Comparison of ENCODE assay signal across 28 mouse cellular contexts in genomic region chr15:81954151-81954583, GRCm38 (mm10). TPM values are rescaled to one million over a fixed set of nuclear protein-coding genes. Genes with fewer than 3 reads are reported as not detected.
A peak's percentile ranks its signal among the peaks of the same experiment; 100 is the strongest.
DNase-seq lines count a peak whose midpoint lies in the region; ATAC-seq lines count a peak whose summit lies in the region.
"Had no signal": no experiment of that assay in that cellular context is flagged by ENCODE, and none has a peak within 500 bp of the region (broad histone marks: within the 10 kb centered on the region; RNA-seq: fewer than 3 reads in every experiment).

No protein-coding gene starts in this region.

- intact Hi-C loops in heart, postnatal 36 days (cut with DNase I) = loop anchor here (10.0 kb wide), 1 partner anchor 281 kb away; no protein-coding TSS in a partner anchor

- H3K36me3 ChIP-seq in forebrain, embryonic 15.5 days = peaks cover 36% of the 10 kb centered on the region

- no peak overlapping the region for H3K9ac ChIP-seq in forebrain, embryonic 15.5 days (replicated peaks)
- H3K9ac ChIP-seq: hindbrain, embryonic 14.5 days; intestine, embryonic 15.5 days had no signal

- peaks cover 12% of the 10 kb centered on the region for H3K4me1 ChIP-seq in forebrain, embryonic 15.5 days
- H3K4me1 ChIP-seq: intestine, embryonic 15.5 days had no signal

- no peaks in the 10 kb centered on the region for H3K9me3 ChIP-seq in forebrain, embryonic 15.5 days
- H3K9me3 ChIP-seq: intestine, embryonic 15.5 days had no signal

- DNase-seq in heart, adult 11 months = peak; percentile 87
- DNase-seq in heart, postnatal 36 days = no peak
- DNase-seq in right cerebral cortex, postnatal 10 days (ENCODE audit: low spot score in 2 of 2) = peak; percentile 26 to 32
- no peak for DNase-seq in right cerebral cortex, adult 18-20 months
- peak; percentile 76 to 79 for DNase-seq in cerebellum, postnatal 14 days
- DNase-seq: adrenal gland, adult 2 months; gastrocnemius, postnatal 36 days; heart, postnatal 14 days; kidney, adult 9 months; kidney, postnatal 4 days; right cerebral cortex, postnatal 4 days had no signal

- H3K4me2 ChIP-seq in forebrain, embryonic 15.5 days (replicated peaks) = no peak overlapping the region
- H3K4me2 ChIP-seq: heart, embryonic 11.5 days; hindbrain, embryonic 14.5 days; intestine, embryonic 15.5 days had no signal

- WGBS in forebrain, embryonic 15.5 days = 91% methylated on average over 9 of the region's 9 CpGs

- no peak overlapping the region for H3K4me3 ChIP-seq in forebrain, embryonic 15.5 days
- H3K4me3 ChIP-seq: erythroblast, embryonic 14.5 days; intestine, embryonic 15.5 days had no signal

- H3K27ac ChIP-seq in forebrain, embryonic 15.5 days (replicated peaks) = no peak overlapping the region
- H3K27ac ChIP-seq: hindbrain, embryonic 14.5 days; intestine, embryonic 15.5 days had no signal

- H3K27me3 ChIP-seq in forebrain, embryonic 15.5 days = no peaks in the 10 kb centered on the region
- H3K27me3 ChIP-seq: intestine, embryonic 15.5 days had no signal

- ATAC-seq in CD4-positive, CD25-positive, alpha-beta regulatory T cell, adult 4 months = no peak
- ATAC-seq in forebrain, embryonic 15.5 days (replicated peaks) = no peak
- ATAC-seq: forebrain, embryonic 14.5 days; intestine, embryonic 15.5 days had no signal

RNA-seq across cellular contexts. Expression of gene Pmm1, which starts 6.6 kb away (rescaled TPM):
- 10 to 100 TPM; 24.8 to 26.0 TPM for total RNA-seq in heart, postnatal 36 days (2021)
- 10 to 100 TPM; 11.4 to 14.4 TPM for polyA plus RNA-seq in CD4-positive, CD25-positive, alpha-beta regulatory T cell, adult 4 months (2017; shearing (Covaris generic))
- 82.5 and 84.5 TPM in 2 replicates for polyA plus RNA-seq in forebrain, embryonic 15.5 days (2015; fragmentation: Nextera tagmentation; extraction: Ambion mirVana)

RNA-seq across cellular contexts. Expression of gene Csdc2, which starts 17.6 kb away (rescaled TPM):
- total RNA-seq in heart, postnatal 36 days (2021) = 10 to 100 TPM; 72.5 to 86.4 TPM
- polyA plus RNA-seq in CD4-positive, CD25-positive, alpha-beta regulatory T cell, adult 4 months (2017; shearing (Covaris generic)) = not detected
- polyA plus RNA-seq in forebrain, embryonic 15.5 days (2015; fragmentation: Nextera tagmentation; extraction: Ambion mirVana) = 130 and 133 TPM in 2 replicates
- total RNA-seq: megakaryocyte-erythroid progenitor cell, adult 5-6 weeks had no signal
- polyA plus RNA-seq: erythroblast, embryonic 14.5 days had no signal

RNA-seq across cellular contexts. Expression of gene 1700029P11Rik, which starts 26.2 kb away (rescaled TPM):
- total RNA-seq in heart, postnatal 36 days (2021) = not detected
- not detected for polyA plus RNA-seq in CD4-positive, CD25-positive, alpha-beta regulatory T cell, adult 4 months (2017; shearing (Covaris generic))
- not detected in 2 replicates for polyA plus RNA-seq in forebrain, embryonic 15.5 days (2015; fragmentation: Nextera tagmentation; extraction: Ambion mirVana)
- total RNA-seq: adrenal gland, adult 2 months; gastrocnemius, postnatal 36 days; heart, postnatal 14 days; layer of hippocampus, postnatal 14 days; left cerebral cortex, postnatal 25 days; megakaryocyte-erythroid progenitor cell, adult 5-6 weeks; midbrain, postnatal 0 days had no signal
- polyA plus RNA-seq: adrenal gland, adult 2 months; embryonic facial prominence, embryonic 11.5 days; erythroblast, embryonic 14.5 days; forebrain, embryonic 14.5 days; heart, embryonic 11.5 days; hindbrain, embryonic 14.5 days; intestine, embryonic 15.5 days; limb, embryonic 14.5 days; liver, embryonic 16.5 days; midbrain, postnatal 0 days; stomach, embryonic 16.5 days; thymus, postnatal 0 days; urinary bladder, adult 2 months had no signal

RNA-seq across cellular contexts. Expression of gene Polr3h, which starts 28.1 kb away (rescaled TPM):
- total RNA-seq in heart, postnatal 36 days (2021) = 10 to 100 TPM in 1 of 2 experiments, 1 to 10 TPM in 1; 9.0 to 10.6 TPM
- polyA plus RNA-seq in CD4-positive, CD25-positive, alpha-beta regulatory T cell, adult 4 months (2017; shearing (Covaris generic)) = 10 to 100 TPM; 22.0 to 26.3 TPM
- polyA plus RNA-seq in forebrain, embryonic 15.5 days (2015; fragmentation: Nextera tagmentation; extraction: Ambion mirVana) = 89.8 and 91.2 TPM in 2 replicates

RNA-seq across cellular contexts. Expression of gene Xrcc6, which starts 33.5 kb away (rescaled TPM):
- total RNA-seq in heart, postnatal 36 days (2021) = 10 to 100 TPM; 25.0 to 26.5 TPM
- polyA plus RNA-seq in CD4-positive, CD25-positive, alpha-beta regulatory T cell, adult 4 months (2017; shearing (Covaris generic)) = 10 to 100 TPM; 56.5 to 73.1 TPM
- 58.9 and 59.5 TPM in 2 replicates for polyA plus RNA-seq in forebrain, embryonic 15.5 days (2015; fragmentation: Nextera tagmentation; extraction: Ambion mirVana)

Comparison
In these comparisons a context has a peak if more than half of its experiments do, and no peak if none do; other contexts are left out.
1. DNase-seq: peak in heart, adult 11 months (single experiment), right cerebral cortex, postnatal 10 days (2 of 2) and cerebellum, postnatal 14 days (2 of 2); none in heart, postnatal 36 days (0 of 2) and right cerebral cortex, adult 18-20 months (single experiment).
2. RNA of gene Csdc2, which starts 17.6 kb away (polyA plus RNA-seq): 130 to 133 TPM in forebrain, embryonic 15.5 days; not detected in CD4-positive, CD25-positive, alpha-beta regulatory T cell, adult 4 months; every median in the first group is over 100 times any median in the second.